ENCODE assay signal across 10 mouse cellular contexts in genomic region chr10:59864232-59864875, GRCm38 (mm10). TPM values are rescaled to one million over a fixed set of nuclear protein-coding genes. Genes with fewer than 3 reads are reported as not detected.
A peak's percentile ranks its signal among the peaks of the same experiment; 100 is the strongest.
DNase-seq lines count a peak whose midpoint lies in the region; ATAC-seq and TF ChIP-seq lines count a peak whose summit lies in the region.
"Had no signal": no experiment of that assay in that cellular context is flagged by ENCODE, and none has a peak within 500 bp of the region (broad histone marks: within the 10 kb centered on the region; RNA-seq: fewer than 3 reads in every experiment).

No protein-coding gene starts in this region.

- peaks cover 3% of the 10 kb centered on the region for H3K4me1 ChIP-seq in testis, adult 2 months (ENCODE audit: control insufficient read depth, insufficient read depth, low read length)
- H3K4me1 ChIP-seq in midbrain, embryonic 10.5 days: peaks cover 28% of the 10 kb centered on the region

- H3K36me3 ChIP-seq in testis, adult 2 months (ENCODE audit: control insufficient read depth, insufficient read depth, low read length): no peaks in the 10 kb centered on the region
- H3K36me3 ChIP-seq in midbrain, embryonic 10.5 days: peaks cover 4% of the 10 kb centered on the region; the same call in 1 of the 2 replicates

- ATAC-seq in cerebellum, adult (ENCODE audit: insufficient number of reproducible peaks, low FRiP score, low TSS enrichment): no peak

- H3K27me3 ChIP-seq in testis, adult 2 months (ENCODE audit: control insufficient read depth, insufficient read depth, low read length): no peaks in the 10 kb centered on the region
- H3K27me3 ChIP-seq in midbrain, embryonic 10.5 days (ENCODE audit: low read depth, poor library complexity, severe bottlenecking): no peaks in the 10 kb centered on the region
- H3K27me3 ChIP-seq: heart, embryonic 13.5 days had no signal

- WGBS in midbrain, embryonic 10.5 days: 64% methylated on average over 19 of the region's 19 CpGs

- no peak for TF ChIP-seq CTCF in testis, adult 2 months (IDR thresholded peaks at IDR 0.05; ENCODE audit: control insufficient read depth, insufficient read depth, insufficient replicate concordance, low read depth, low read length)

- H3K27ac ChIP-seq in testis, adult 2 months (ENCODE audit: control insufficient read depth, insufficient read depth, low read depth, low read length): no peak overlapping the region
- peak overlapping the region; percentile 73 for H3K27ac ChIP-seq in midbrain, embryonic 10.5 days (replicated peaks)
- H3K27ac ChIP-seq: heart, embryonic 13.5 days; macrophage had no signal

- peak; percentile 12 for DNase-seq in embryo, embryonic 9.5 days (ENCODE audit: extremely low spot score)
- no peak for DNase-seq in embryo, embryonic 11 days
- no peak for DNase-seq in testis, postnatal 14 days (ENCODE audit: low spot score)
- no peak for DNase-seq in midbrain, embryonic 10.5 days (ENCODE audit: low spot score)
- DNase-seq in thymus, postnatal 4 days: peak; percentile 53
- DNase-seq in adipocyte (ENCODE audit: low spot score): no peak

- H3K4me3 ChIP-seq in testis, adult 2 months (ENCODE audit: control insufficient read depth, low read depth, low read length): peak overlapping the region; percentile 28
- H3K4me3 ChIP-seq in midbrain, embryonic 10.5 days: no peak overlapping the region
- H3K4me3 ChIP-seq: heart, embryonic 13.5 days had no signal

- no peaks in the 10 kb centered on the region for H3K9me3 ChIP-seq in midbrain, embryonic 10.5 days (replicated peaks)
- H3K9me3 ChIP-seq: heart, embryonic 13.5 days had no signal

- TF ChIP-seq POLR2A in testis, adult 2 months (IDR thresholded peaks at IDR 0.05; ENCODE audit: control insufficient read depth, low read depth, low read length): no peak

RNA-seq across cellular contexts. Expression of gene Dnajb12, which starts 15.0 kb away (rescaled TPM):
- polyA plus RNA-seq in testis, adult 2 months (2012; rRNA removed): 47.0 and 47.7 TPM in 2 replicates
- 27.3 and 27.6 TPM in 2 replicates for polyA plus RNA-seq in midbrain, embryonic 10.5 days (2016; fragmentation: Nextera tagmentation; extraction: Ambion mirVana)

Comparison
In these comparisons a context has a peak if more than half of its experiments do, and no peak if none do; other contexts are left out.
1. DNase-seq: peak in embryo, embryonic 9.5 days (single experiment) and thymus, postnatal 4 days (single experiment); none in embryo, embryonic 11 days (single experiment), testis, postnatal 14 days (single experiment), midbrain, embryonic 10.5 days (single experiment) and adipocyte (single experiment).